Mouse (Mus musculus) c-Kit-negative CD71-positive TER-119-positive erythroid progenitor cells, embryonic 14.5 days (primary cell): ENCODE results near the gene Gm10961.

Experiments used
- DNase-seq: peaks from one replicate; pipeline ENCODE4 v3.0.0-alpha.2; 2013; ENCODE audit warnings: low read depth, low spot score

Gene Gm10961

DNA sequence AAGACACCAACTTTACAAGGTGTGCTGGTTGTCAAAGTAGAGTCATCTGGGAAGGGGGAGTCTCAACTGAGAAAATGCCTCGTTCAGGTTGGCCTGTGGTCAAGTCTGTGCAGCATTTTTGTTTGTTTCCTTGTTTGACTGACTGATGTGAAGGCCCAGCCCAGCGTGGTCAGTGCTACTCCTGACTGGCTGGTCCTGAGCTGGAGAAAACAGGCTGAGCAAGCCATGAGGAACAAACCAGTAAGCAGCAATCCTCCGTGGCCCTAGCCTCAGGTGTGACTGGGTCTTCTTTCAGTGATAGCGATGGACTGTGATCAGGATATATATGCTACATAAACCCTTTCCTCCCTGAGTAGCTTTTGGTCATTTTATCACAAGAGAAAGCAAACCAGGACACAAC, 25.8 kb downstream of the Gm10961 start:
- no peak for DNase-seq

- no peak for DNase-seq
Observed at GRCm38 (mm10) chr3:107659000-107659399, 27.9 kb downstream of the Gm10961 start.

- no peak for DNase-seq
Observed at GRCm38 (mm10) chr3:107664641-107665040, 33.5 kb downstream of the Gm10961 start.

- DNase-seq, result no peak
Observed at GRCm38 (mm10) chr3:107667426-107667825, 36.3 kb downstream of the Gm10961 start.

GRCm38 (mm10) chr3:107668786-107669185, 37.7 kb downstream of the Gm10961 start:
- DNase-seq, result no peak

DNA sequence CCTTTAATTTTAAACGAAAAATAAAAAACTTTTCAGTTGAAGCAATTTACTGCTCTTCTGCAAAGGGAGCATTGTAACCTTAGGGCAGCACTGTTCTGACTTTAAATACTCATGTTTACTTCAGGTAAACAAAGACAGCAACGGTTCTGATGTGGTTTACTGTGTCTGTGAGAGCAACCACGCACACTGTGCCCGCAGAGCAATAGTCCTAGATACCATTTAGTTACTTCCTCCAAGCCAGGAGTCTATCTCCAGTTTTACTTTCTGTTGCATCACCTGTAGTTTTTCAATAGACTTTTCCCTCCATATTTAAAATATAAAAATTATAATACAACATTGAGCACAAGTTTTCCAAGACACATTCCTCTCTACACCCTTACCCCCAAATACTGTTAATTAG, 39.4 kb downstream of the Gm10961 start:
- no peak for DNase-seq

DNA sequence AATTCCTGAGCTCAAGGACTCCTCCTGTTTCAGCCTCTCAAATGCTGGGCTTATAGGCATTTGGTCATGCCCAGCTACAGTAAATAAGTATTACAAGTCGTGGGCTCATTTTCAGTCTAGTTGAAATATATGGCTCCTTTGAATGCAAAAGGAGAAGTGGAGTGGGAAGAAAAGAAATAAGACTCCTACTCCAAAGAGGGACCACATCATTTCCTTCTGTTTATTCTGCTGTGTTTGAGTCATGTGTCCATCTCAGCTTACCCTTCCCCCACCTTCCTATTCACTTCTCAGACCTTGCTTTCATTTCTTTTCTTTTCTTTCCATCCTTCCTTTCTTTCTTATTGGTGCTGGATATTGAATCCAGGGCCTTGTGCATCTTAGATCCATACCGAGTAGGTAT, 40.4 kb downstream of the Gm10961 start:
- no peak for DNase-seq

GRCm38 (mm10) chr3:107680790-107681576, 49.9 kb downstream of the Gm10961 start:
- no peak for DNase-seq
